Mouse (Mus musculus): ENCODE measurements around the gene Krt20.

The Krt20 gene

DNA sequence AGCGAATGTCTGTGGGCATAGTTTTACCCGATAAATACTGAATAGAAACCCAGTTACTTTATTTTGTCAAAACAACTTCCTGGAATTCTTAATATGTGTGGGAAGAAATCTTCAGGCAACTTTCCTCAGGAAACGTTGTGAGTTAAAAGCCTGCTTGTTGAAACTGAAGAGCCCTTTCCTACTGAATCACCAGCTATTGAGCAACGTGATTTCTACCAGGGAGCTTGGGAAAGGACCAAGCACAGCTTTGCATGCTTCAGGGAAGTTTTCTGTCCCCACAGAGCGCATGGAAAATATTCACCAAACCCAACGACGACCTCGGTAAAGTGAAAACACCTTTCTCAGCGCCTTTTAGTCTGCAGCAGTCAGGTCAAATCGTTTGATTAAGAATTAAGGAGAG is 31.8 kb downstream of the Krt20 start:
- DNase-seq (ENCODE audit: low spot score), result no peak

DNA sequence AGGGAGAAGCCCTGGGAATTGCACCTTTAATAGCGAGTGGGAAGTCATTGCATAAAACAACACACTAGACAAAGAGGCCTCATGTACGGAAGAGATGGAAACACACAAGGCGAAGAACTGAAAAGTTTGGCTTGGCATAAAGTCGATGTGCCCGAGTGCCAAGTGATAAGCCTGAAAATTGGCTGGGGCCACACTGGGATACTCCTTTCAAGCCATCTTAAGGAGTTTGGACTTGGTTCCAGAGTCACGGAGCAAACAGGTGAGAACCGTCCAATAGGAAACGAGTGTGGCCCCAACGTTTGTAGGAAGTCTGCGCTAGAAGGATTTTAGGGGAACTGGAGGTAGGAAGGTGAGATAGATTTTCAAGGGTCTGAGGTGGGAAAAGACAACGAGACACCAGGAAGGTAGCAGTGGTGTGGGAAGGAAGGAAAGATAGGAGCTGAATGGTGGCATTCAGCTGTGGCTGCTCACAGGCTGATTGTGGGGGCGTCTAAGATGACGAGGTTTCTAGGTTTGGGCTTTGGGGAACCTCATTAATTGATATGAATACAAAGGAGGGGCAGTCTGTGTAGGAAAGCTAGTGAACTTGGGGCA is 37.9 kb downstream of the Krt20 start:
- no peak for DNase-seq (ENCODE audit: low spot score)

DNA sequence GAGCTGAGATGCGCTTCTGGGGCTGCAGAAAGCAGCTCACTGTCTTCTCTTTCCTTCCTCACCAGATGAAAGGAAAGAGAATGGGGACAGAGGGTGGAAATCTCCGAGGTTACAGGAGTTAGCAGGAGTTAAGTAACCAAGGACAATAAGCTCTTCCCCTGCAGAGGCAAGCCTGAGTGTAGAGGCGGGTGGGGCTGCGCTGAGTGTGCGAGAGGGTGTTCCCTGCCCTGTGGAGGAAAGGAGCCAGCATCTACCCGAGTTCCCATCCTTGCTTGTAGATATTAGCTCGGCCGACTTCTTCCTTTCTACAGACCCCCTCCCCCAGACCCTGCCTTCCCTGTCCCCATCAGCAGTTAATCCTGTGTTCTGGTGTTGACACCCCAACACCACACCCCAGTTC is 39.1 kb downstream of the Krt20 start:
- DNase-seq (ENCODE audit: low spot score), result no peak

DNA sequence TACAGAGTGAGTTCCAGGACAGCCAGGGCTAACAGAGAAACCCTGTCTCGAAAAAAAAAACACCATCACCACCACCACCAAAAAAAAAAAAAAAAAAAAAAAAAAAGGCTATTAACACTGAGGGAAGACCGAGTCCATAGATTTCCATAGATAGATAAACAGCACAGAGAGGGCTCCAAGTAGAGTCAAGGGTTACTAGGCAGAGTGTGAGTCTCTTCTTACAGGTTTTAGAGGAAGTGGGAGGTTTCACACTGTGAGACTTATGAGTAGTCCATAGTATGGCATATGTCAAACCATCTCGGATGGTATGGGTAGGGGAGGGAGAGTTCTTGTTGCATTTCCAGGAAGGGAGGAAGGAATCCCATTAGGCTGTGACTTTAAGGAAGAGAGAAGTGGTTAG is 39.9 kb downstream of the Krt20 start:
- DNase-seq (ENCODE audit: low spot score), result no peak

DNA sequence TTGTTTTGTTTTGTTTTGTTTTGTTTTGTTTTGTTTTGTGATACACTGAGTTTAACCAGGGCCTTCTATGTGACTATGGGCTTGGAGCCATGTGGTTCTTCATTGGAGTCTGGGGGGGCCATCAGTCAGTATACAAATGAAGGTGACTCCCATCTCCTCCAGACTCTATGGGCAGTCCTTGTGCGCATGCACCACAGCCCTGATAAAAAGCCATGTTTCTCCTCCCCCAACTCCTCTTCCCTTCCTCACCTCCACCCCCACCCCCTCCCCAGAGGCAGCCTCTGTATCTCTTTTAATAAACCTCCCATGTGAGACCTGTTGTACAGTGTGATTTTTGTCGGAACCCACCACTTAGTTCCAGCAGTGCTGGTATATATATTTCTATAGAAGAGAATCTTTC is 41.3 kb downstream of the Krt20 start:
- no peak for DNase-seq (ENCODE audit: low spot score)

DNA sequence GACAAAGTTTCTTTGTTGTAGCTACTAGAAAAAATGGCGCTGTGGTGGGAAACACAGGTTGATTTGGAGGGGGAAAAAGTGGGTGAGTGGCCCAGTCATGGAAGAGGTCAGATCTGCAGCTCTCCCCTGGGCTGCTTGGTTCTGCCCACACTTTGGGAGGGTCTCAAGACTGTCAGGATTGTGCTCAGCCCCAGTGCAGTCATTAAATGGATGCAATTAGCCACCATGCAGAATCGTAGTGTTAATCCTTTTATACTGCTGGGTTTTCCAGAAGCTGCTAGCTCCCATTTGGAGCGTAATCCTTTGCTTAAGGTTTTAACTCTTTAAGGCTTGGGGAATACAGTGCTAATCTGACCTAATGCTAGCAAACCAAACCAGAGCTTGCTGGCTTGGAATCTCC is 41.9 kb downstream of the Krt20 start:
- DNase-seq (ENCODE audit: low spot score), result no peak

DNA sequence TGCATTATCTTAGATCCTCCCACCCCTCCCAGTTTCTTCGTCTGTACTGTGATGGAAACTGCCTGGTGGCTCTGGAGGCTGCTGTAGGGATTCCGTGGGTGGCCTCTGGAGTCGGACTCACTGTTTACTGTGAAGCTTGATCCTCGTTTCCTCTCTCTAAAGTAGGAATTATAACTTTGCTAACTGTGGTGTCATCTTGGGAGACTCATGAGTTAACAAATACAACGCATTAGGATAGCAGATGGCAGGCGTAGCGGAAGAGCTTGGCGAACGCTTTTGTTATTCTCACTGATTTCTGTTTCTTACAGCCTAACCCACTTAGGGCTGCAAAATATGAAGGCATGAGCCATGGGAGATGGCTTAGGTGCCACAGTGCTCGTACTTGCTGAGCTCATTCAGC is 45.5 kb downstream of the Krt20 start:
- no peak for DNase-seq (ENCODE audit: low spot score)

DNA sequence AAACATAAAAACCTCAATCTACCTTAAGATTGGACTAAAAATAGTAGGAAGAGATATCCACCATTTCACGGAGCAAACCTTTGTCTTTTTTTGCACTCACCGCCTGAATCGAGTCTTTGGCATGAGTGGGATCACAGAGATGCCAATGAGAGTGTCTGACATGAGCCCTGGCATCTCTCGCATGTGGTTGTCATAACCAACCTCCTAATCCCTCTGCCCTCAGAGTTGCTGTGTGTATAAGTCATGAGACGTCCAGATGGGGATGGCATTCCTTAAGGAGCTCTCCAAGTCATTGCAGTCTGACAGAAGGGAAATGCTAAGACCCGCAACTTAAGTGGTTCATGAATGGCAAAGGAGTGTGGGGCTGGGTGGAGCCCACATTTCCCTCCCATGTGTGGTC is 46.6 kb downstream of the Krt20 start:
- no peak for DNase-seq (ENCODE audit: low spot score)

DNA sequence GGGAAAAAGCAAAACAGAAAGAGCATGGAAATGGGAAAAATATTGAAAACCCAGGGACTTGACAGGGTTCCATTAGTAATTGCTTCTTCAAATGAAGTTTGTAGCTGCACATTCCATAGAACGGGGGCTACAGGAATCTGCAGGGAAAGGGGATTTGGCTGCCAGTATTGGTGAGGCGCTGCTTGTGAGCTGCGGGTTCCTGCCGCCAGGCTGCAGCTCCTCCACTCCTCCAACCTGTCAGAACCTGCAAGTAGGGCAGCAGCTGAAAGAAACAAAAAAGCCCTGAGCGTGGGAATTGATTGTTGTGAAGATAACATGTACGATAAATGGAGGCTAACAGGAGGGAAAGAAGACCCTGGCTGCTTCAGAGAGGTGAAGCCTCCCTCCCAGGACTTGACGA is 47.1 kb downstream of the Krt20 start:
- no peak for DNase-seq (ENCODE audit: low spot score)

DNA sequence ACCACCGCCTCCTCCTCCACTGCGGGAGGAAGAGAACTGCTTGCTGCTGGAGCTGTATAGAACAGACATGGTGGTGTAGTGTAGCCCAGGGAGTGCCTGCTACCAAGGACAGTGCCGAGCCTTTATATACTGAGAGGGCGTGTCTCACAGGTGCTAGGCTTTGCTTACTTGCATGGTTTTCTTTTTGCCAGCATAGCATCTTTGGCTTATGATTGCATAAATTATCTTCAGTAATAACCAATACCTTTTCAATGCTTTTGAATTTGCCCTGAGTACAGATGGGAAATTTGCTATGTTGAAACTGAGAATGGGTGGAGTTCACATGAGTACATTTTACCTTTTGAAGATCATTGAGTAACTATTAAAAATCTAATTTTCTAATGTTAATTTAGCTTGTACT is 48.7 kb downstream of the Krt20 start, which contains the start of gene Krt10:
Krt10 (minus strand) TSS at position 101 of the 400 bp plus-strand sequence.
- no peak for DNase-seq (ENCODE audit: low spot score)

DNA sequence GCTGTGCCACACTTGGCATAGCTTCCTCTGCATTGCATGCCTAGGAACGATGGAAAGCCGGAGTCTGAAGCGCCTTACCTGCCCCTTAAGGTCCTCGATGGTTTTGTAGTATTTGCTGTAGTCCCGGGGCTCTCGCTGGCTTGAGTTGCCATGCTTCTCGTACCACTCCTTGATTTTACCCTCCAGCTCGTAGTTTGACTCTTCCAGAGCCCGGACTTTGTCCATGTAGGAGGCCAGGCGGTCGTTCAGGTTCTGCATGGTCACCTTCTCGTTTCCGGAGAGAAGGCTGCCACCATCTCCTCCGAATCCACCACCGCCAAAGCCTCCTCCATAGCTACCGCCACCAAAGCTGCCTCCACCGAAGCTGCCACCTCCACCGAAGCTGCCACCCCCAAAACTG is 49.3 kb downstream of the Krt20 start:
- no peak for DNase-seq (ENCODE audit: low spot score)

DNA sequence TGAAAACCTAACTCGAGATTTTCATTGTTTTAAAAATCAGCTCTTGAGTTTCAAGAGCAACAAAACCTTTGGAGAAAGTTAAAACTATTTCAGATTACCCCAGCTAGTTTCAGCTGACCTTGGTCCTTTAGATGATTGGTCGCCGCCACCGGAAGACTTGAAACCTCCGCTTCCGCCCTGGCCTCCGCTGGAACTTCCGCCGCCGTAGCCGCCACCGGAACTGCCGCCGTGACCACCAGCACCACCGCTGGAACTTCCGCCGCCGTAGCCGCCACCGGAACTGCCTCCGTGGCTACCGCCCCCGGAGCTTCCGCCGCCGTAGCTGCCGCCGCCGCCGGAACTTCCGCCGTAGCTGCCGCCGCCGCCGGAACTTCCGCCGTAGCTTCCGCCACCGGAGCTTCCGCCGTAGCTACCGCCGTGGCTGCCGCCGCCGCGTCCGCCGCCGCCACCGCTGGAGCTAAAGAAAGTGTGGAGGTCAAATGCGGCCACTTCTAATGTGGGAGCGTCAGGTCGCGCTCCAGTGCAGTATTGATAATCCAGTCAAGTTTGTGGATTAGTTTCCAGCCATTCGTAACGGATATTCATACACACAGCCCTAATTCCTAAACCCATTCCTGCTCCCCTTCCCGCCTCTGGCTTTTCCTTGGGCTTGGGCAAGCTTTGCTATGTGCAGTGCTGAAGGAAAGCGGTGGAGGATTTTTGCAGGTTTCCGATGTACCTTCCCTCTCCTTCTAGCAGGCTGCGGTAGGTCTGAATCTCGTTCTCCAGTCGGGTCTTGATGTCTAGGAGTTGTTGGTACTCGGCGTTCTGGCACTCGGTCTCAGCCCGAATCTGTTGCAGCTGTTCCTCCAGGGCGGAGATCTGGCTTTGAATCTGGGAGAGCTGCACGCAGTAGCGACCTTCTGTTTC is 51.9 kb downstream of the Krt20 start:
- DNase-seq (ENCODE audit: low spot score), result peak; percentile 87

DNA sequence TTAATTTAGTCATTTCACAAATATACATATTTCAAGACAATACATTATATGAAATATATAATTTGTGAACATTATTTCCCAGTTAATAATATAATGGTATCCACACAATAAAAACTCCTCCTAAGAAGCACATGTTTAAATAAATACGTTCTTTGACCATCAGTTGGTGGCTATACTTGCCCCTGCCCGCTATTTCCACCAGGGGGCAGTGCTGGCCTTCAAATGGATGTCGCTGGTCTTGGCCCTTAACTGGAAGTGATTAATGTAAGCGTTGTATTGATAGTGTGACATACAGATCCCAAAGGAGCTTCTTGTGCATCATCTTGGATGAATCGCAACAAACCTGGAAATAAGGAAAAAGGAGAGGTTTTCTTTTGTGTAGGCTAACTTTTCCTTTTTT is 58.4 kb downstream of the Krt20 start:
- DNase-seq (ENCODE audit: low spot score), result peak; percentile 87

Data from testis, postnatal 10 days (tissue).